28 mouse cellular contexts compared by ENCODE assay signal in genomic region chr19:4005971-4006370, GRCm38 (mm10). TPM values are rescaled to one million over a fixed set of nuclear protein-coding genes. Genes with fewer than 3 reads are reported as not detected.
A peak's percentile ranks its signal among the peaks of the same experiment; 100 is the strongest.
DNase-seq lines count a peak whose midpoint lies in the region; ATAC-seq and TF ChIP-seq lines count a peak whose summit lies in the region.
"Had no signal": no experiment of that assay in that cellular context is flagged by ENCODE, and none has a peak within 500 bp of the region (broad histone marks: within the 10 kb centered on the region; RNA-seq: fewer than 3 reads in every experiment).

No protein-coding gene starts in this region.

- no peak for ATAC-seq in heart, embryonic 15.5 days (replicated peaks; ENCODE audit: insufficient number of reproducible peaks, insufficient read depth, low FRiP score, low read depth)
- ATAC-seq: CD4-positive, CD25-positive, alpha-beta regulatory T cell, adult 4 months; forebrain, embryonic 15.5 days; hindbrain, embryonic 16.5 days; intestine, embryonic 15.5 days had no signal

- peak; percentile 88 for DNase-seq in heart, adult 11 months
- no peak for DNase-seq in heart, postnatal 36 days
- DNase-seq in heart, adult 8-10 months (ENCODE audit: low spot score) = no peak
- no peak for DNase-seq in frontal cortex, postnatal 14 days (ENCODE audit: low spot score in 2 of 2)
- DNase-seq: adrenal gland, adult 2 months; adrenal gland, postnatal 14 days; cerebellum, adult 11 months; cerebellum, adult 8-10 months; cerebellum, postnatal 14 days; gastrocnemius, postnatal 10 days; gastrocnemius, postnatal 36 days; heart, postnatal 14 days had no signal

- H3K4me3 ChIP-seq in heart, embryonic 15.5 days = no peak overlapping the region
- H3K4me3 ChIP-seq in myocyte = no peak overlapping the region
- H3K4me3 ChIP-seq: embryonic facial prominence, embryonic 12.5 days; erythroblast, embryonic 14.5 days; forebrain, embryonic 12.5 days; forebrain, embryonic 15.5 days; heart, embryonic 10.5 days; hindbrain, embryonic 10.5 days; hindbrain, embryonic 13.5 days; intestine, embryonic 15.5 days had no signal

- H3K9me3 ChIP-seq in heart, embryonic 15.5 days (replicated peaks) = no peaks in the 10 kb centered on the region
- H3K9me3 ChIP-seq: embryonic facial prominence, embryonic 12.5 days; forebrain, embryonic 12.5 days; forebrain, embryonic 15.5 days; heart, embryonic 10.5 days; hindbrain, embryonic 10.5 days; hindbrain, embryonic 13.5 days; intestine, embryonic 15.5 days had no signal

- H3K4me1 ChIP-seq in heart, embryonic 15.5 days (replicated peaks) = peaks cover 46% of the 10 kb centered on the region

- 0 out of 2 replicates have a peak overlapping the region, but pooled peaks have one; percentile 15 for H3K27ac ChIP-seq in heart, embryonic 15.5 days
- H3K27ac ChIP-seq: embryonic facial prominence, embryonic 12.5 days; forebrain, embryonic 12.5 days; forebrain, embryonic 15.5 days; heart, embryonic 10.5 days; hindbrain, embryonic 10.5 days; hindbrain, embryonic 13.5 days; intestine, embryonic 15.5 days had no signal

- H3K79me2 ChIP-seq in myocyte (ENCODE audit: control insufficient read depth, insufficient read depth) = peaks cover 5% of the 10 kb centered on the region

- intact Hi-C loops in heart, postnatal 36 days (cut with DNase I) = no loop called here

- H3K36me3 ChIP-seq in heart, embryonic 15.5 days = peaks cover 49% of the 10 kb centered on the region
- H3K36me3 ChIP-seq in myocyte (ENCODE audit: control insufficient read depth, insufficient read depth) = peaks cover 25% of the 10 kb centered on the region

- no peak overlapping the region for H3K4me2 ChIP-seq in heart, embryonic 15.5 days
- no peak overlapping the region for H3K4me2 ChIP-seq in myocyte (ENCODE audit: low read depth)
- H3K4me2 ChIP-seq: embryonic facial prominence, embryonic 12.5 days; forebrain, embryonic 12.5 days; forebrain, embryonic 15.5 days; hindbrain, embryonic 13.5 days; intestine, embryonic 15.5 days had no signal

- no peaks in the 10 kb centered on the region for H3K27me3 ChIP-seq in heart, embryonic 15.5 days
- no peaks in the 10 kb centered on the region for H3K27me3 ChIP-seq in myocyte (ENCODE audit: control insufficient read depth, insufficient read depth, insufficient read length)
- H3K27me3 ChIP-seq: embryonic facial prominence, embryonic 12.5 days; forebrain, embryonic 12.5 days; forebrain, embryonic 15.5 days; hindbrain, embryonic 13.5 days; intestine, embryonic 15.5 days had no signal

- 89% methylated on average over 8 of the region's 8 CpGs for WGBS in heart, embryonic 15.5 days

- H3ac ChIP-seq in myocyte (ENCODE audit: control insufficient read depth, insufficient read length) = no peak overlapping the region

- no peak overlapping the region for H3K9ac ChIP-seq in heart, embryonic 15.5 days
- H3K9ac ChIP-seq: embryonic facial prominence, embryonic 12.5 days; forebrain, embryonic 12.5 days; forebrain, embryonic 15.5 days; hindbrain, embryonic 13.5 days; intestine, embryonic 15.5 days had no signal

- TF ChIP-seq POLR2A in myocyte (IDR thresholded peaks at IDR 0.05; ENCODE audit: insufficient read length, low read depth) = no peak

TF ChIP-seq in myocyte, 11 proteins besides CTCF, POLR2A, EP300 and RAD21:
- TF ChIP-seq REST (IDR thresholded peaks at IDR 0.05; ENCODE audit: insufficient read depth, insufficient read length) = no peak
- TF ChIP-seq TCF3 (IDR thresholded peaks at IDR 0.05; ENCODE audit: insufficient read length, low read depth) = no peak
- TF ChIP-seq USF1 (IDR thresholded peaks at IDR 0.05; ENCODE audit: low read depth) = no peak
- TF ChIP-seq POLR2AphosphoS2 (IDR thresholded peaks at IDR 0.05; ENCODE audit: insufficient read length, low read depth) = peak; percentile 51
- TF ChIP-seq MYOG (IDR thresholded peaks at IDR 0.05; ENCODE audit: control insufficient read depth in 1 of 3, insufficient read depth in 1 of 3, insufficient read length in 2 of 3, low read depth in 2 of 3) = no peak
- TF ChIP-seq TCF12 (IDR thresholded peaks at IDR 0.05; ENCODE audit: insufficient read depth, poor library complexity, severe bottlenecking) = no peak
- no peak for TF ChIP-seq SRF (IDR thresholded peaks at IDR 0.05; ENCODE audit: control insufficient read depth, insufficient read length, low read depth)
- no peak for TF ChIP-seq MYOD1 (IDR thresholded peaks at IDR 0.05; ENCODE audit: control insufficient read depth in 1 of 3, insufficient read length in 2 of 3, low read depth in 2 of 3)

RNA-seq across cellular contexts. Expression of gene Doc2g, which starts 2.9 kb away (rescaled TPM):
- total RNA-seq in heart, postnatal 36 days (2021) = 100 to 1,000 TPM; 174 to 196 TPM
- 72.2 and 80.1 TPM in 2 replicates for polyA plus RNA-seq in heart, embryonic 15.5 days (2015; fragmentation: Nextera tagmentation; extraction: Ambion mirVana)
- total RNA-seq in heart, adult 8-10 months (2022) = 100 to 1,000 TPM; 255 to 281 (median 261) TPM
- polyA plus RNA-seq in myocyte (2012; fragmentation: generic; extraction: Trizol) = 2.5 TPM

RNA-seq across cellular contexts. Expression of gene Gm49405, which starts 5.5 kb away (rescaled TPM):
- total RNA-seq in heart, postnatal 36 days (2021) = 1 to 10 TPM; 1.3 to 1.4 TPM
- polyA plus RNA-seq in heart, embryonic 15.5 days (2015; fragmentation: Nextera tagmentation; extraction: Ambion mirVana) = 4.5 and 5.4 TPM in 2 replicates
- total RNA-seq in heart, adult 8-10 months (2022) = 1 to 10 TPM in 1 of 4 experiments, under 1 TPM in 3; 0.69 to 1.6 (median 0.81) TPM
- 0.50 TPM for polyA plus RNA-seq in myocyte (2012; fragmentation: generic; extraction: Trizol)

RNA-seq across cellular contexts. Expression of gene Nudt8, which starts 5.6 kb away (rescaled TPM):
- 100 to 1,000 TPM; 126 to 140 TPM for total RNA-seq in heart, postnatal 36 days (2021)
- polyA plus RNA-seq in heart, embryonic 15.5 days (2015; fragmentation: Nextera tagmentation; extraction: Ambion mirVana) = 53.0 and 55.9 TPM in 2 replicates
- total RNA-seq in heart, adult 8-10 months (2022) = 100 to 1,000 TPM; 134 to 165 (median 153) TPM
- polyA plus RNA-seq in myocyte (2012; fragmentation: generic; extraction: Trizol) = 36.9 TPM

RNA-seq across cellular contexts. Expression of gene Ndufv1, which starts 6.6 kb away (rescaled TPM):
- total RNA-seq in heart, postnatal 36 days (2021) = 1,000 to 10,000 TPM; 1,111 to 1,164 TPM
- 513 and 534 TPM in 2 replicates for polyA plus RNA-seq in heart, embryonic 15.5 days (2015; fragmentation: Nextera tagmentation; extraction: Ambion mirVana)
- 1,000 to 10,000 TPM; 1,087 to 1,207 (median 1,176) TPM for total RNA-seq in heart, adult 8-10 months (2022)
- 405 TPM for polyA plus RNA-seq in myocyte (2012; fragmentation: generic; extraction: Trizol)

RNA-seq across cellular contexts. Expression of gene Tbx10, which starts 13.4 kb away (rescaled TPM):
- total RNA-seq in heart, postnatal 36 days (2021) = not detected
- not detected in 2 replicates for polyA plus RNA-seq in heart, embryonic 15.5 days (2015; fragmentation: Nextera tagmentation; extraction: Ambion mirVana)
- total RNA-seq in heart, adult 8-10 months (2022) = not detected
- polyA plus RNA-seq in myocyte (2012; fragmentation: generic; extraction: Trizol) = 0.04 TPM
- total RNA-seq: adrenal gland, adult 2 months; adrenal gland, postnatal 14 days; gastrocnemius, adult 18-20 months; gastrocnemius, postnatal 10 days; gastrocnemius, postnatal 36 days; granulocyte monocyte progenitor cell, adult 5-6 weeks; heart, postnatal 14 days; MEL had no signal
- polyA plus RNA-seq: adrenal gland, adult 2 months; CD4-positive, CD25-positive, alpha-beta regulatory T cell, adult 4 months; embryonic facial prominence, embryonic 12.5 days; erythroblast, embryonic 14.5 days; forebrain, embryonic 12.5 days; heart, embryonic 16.5 days had no signal
